Mouse (Mus musculus): ENCODE measurements at regions not wholly inside any gene's neighbourhood (a gene's known extent, or its start where the extent isn't known, plus 50 kb on each side); places are given as distances from the start of the nearest gene placed in this dataset.

- no peak for DNase-seq (ENCODE audit: low read depth, low spot score)
Measured at GRCm38 (mm10) chr12:38928786-38929351, 149.7 kb downstream of the Etv1 start.

- DNase-seq (ENCODE audit: low read depth, low spot score), result no peak
Measured at GRCm38 (mm10) chr12:38929644-38930043, 150.5 kb downstream of the Etv1 start.

- no peak for DNase-seq (ENCODE audit: low read depth, low spot score)
Measured at GRCm38 (mm10) chr12:38931769-38932168, 152.6 kb downstream of the Etv1 start.

- DNase-seq (ENCODE audit: low read depth, low spot score), result no peak
Measured at GRCm38 (mm10) chr12:38959605-38960004, 180.4 kb downstream of the Etv1 start.

GRCm38 (mm10) chr12:38962302-38962701 is 183.1 kb downstream of the Etv1 start:
- DNase-seq (ENCODE audit: low read depth, low spot score), result no peak

GRCm38 (mm10) chr12:38970347-38970746 is 191.2 kb downstream of the Etv1 start:
- no peak for DNase-seq (ENCODE audit: low read depth, low spot score)

GRCm38 (mm10) chr12:38972205-38972604 is 193.0 kb downstream of the Etv1 start:
- no peak for DNase-seq (ENCODE audit: low read depth, low spot score)

- no peak for DNase-seq (ENCODE audit: low read depth, low spot score)
Measured at GRCm38 (mm10) chr12:38975508-38975907, 196.3 kb downstream of the Etv1 start.

- DNase-seq (ENCODE audit: low read depth, low spot score), result no peak
Measured at GRCm38 (mm10) chr12:38982423-38982822, 203.2 kb downstream of the Etv1 start.

GRCm38 (mm10) chr12:38985909-38986308 is 206.7 kb downstream of the Etv1 start:
- DNase-seq (ENCODE audit: low read depth, low spot score), result no peak

GRCm38 (mm10) chr12:38986346-38986745 is 207.2 kb downstream of the Etv1 start:
- DNase-seq (ENCODE audit: low read depth, low spot score), result no peak

- no peak for DNase-seq (ENCODE audit: low read depth, low spot score)
Measured at GRCm38 (mm10) chr12:38987277-38987676, 208.1 kb downstream of the Etv1 start.

- no peak for DNase-seq (ENCODE audit: low read depth, low spot score)
Measured at GRCm38 (mm10) chr12:38987819-38988218, 208.6 kb downstream of the Etv1 start.

GRCm38 (mm10) chr12:39027179-39027578 is 248.0 kb downstream of the Etv1 start:
- DNase-seq (ENCODE audit: low read depth, low spot score), result no peak

GRCm38 (mm10) chr12:39027948-39028347 is 248.8 kb downstream of the Etv1 start:
- no peak for DNase-seq (ENCODE audit: low read depth, low spot score)

GRCm38 (mm10) chr12:39033982-39034381 is 254.8 kb downstream of the Etv1 start:
- DNase-seq (ENCODE audit: low read depth, low spot score), result no peak

- no peak for DNase-seq (ENCODE audit: low read depth, low spot score)
Measured at GRCm38 (mm10) chr12:39036466-39037037, 257.4 kb downstream of the Etv1 start.

- no peak for DNase-seq (ENCODE audit: low read depth, low spot score)
Measured at GRCm38 (mm10) chr12:39038077-39038476, 258.9 kb downstream of the Etv1 start.

GRCm38 (mm10) chr12:39038656-39039055 is 259.5 kb downstream of the Etv1 start:
- peak; percentile 6 for DNase-seq (ENCODE audit: low read depth, low spot score)

- DNase-seq (ENCODE audit: low read depth, low spot score), result no peak
Measured at GRCm38 (mm10) chr12:39047126-39047525, 267.9 kb downstream of the Etv1 start.

- DNase-seq (ENCODE audit: low read depth, low spot score), result no peak
Measured at GRCm38 (mm10) chr12:39048441-39048840, 269.3 kb downstream of the Etv1 start.

GRCm38 (mm10) chr12:39048958-39049357 is 269.8 kb downstream of the Etv1 start:
- peak; percentile 64 for DNase-seq (ENCODE audit: low read depth, low spot score)

GRCm38 (mm10) chr12:39070331-39071045 is 291.3 kb downstream of the Etv1 start:
- no peak for DNase-seq (ENCODE audit: low read depth, low spot score)

Measured in ZHBTc4 (cell line).